Mouse (Mus musculus) G1E-ER4 (cell line): ENCODE data around the gene Gm21518. TPM values are rescaled to one million over a fixed set of nuclear protein-coding genes. Genes with fewer than 3 reads are reported as not detected.
"Not testable (repeated sequence)": the region's sequence is repeated elsewhere in the genome, so short reads cannot be mapped to it uniquely, and the experiment has no call there.

ENCODE experiments used
- GATA1 ChIP-seq: IDR thresholded peaks from one replicate; pipeline ENCODE4 v1.8.0; 2012; ENCODE audit warnings: low read length, inconsistent platforms
- polyA plus RNA-seq: library from polyadenylated mRNA; stranded (reverse); fragments of >175 nt; gene quantifications from 2 replicates; pipeline ENCODE4 v1.2.3, GENCODE M21; 2012

Gm21518 gene
- not detected in 2 replicates for polyA plus RNA-seq

GRCm38 (mm10) chrY:62190566-62190965 is at the start of gene Gm21518:
Gene Gm21518, plus strand, starts transcription at chrY:62190866.
- TF ChIP-seq GATA1 = not testable (repeated sequence)
